Mouse (Mus musculus) gastrocnemius, postnatal 10 days (tissue): Measurements from ENCODE around the gene Ephx1. TPM values are rescaled to one million over a fixed set of nuclear protein-coding genes. Genes with fewer than 3 reads are reported as not detected.

ENCODE experiments used
- DNase-seq: peaks from one replicate; pipeline ENCODE4 v3.0.0; 2021; ENCODE audit warnings: mixed read lengths
- total RNA-seq, 2 experiments: library from RNA; stranded (reverse); gene quantifications; 2 replicates each; pipeline ENCODE4 v1.2.3; 2021

The Ephx1 gene
- total RNA-seq, 2 experiments from 2014 or later = 15.8 to 17.6 TPM

- peak; percentile 51 for DNase-seq
Observed at GRCm38 (mm10) chr1:180976110-180976679, 44.5 kb downstream of the Ephx1 start.

- DNase-seq = no peak
Observed at GRCm38 (mm10) chr1:180974126-180974746, 46.5 kb downstream of the Ephx1 start.

GRCm38 (mm10) chr1:180972941-180973340 is 47.8 kb downstream of the Ephx1 start:
- DNase-seq = no peak

GRCm38 (mm10) chr1:180967261-180967660 is 53.4 kb downstream of the Ephx1 start:
- DNase-seq = no peak

GRCm38 (mm10) chr1:180966542-180966941 is 54.2 kb downstream of the Ephx1 start:
- DNase-seq = no peak

GRCm38 (mm10) chr1:180965786-180966185 is 54.9 kb downstream of the Ephx1 start:
- DNase-seq = no peak

GRCm38 (mm10) chr1:180958797-180959196 is 61.9 kb downstream of the Ephx1 start:
- no peak for DNase-seq

GRCm38 (mm10) chr1:180957989-180958388 is 62.7 kb downstream of the Ephx1 start:
- no peak for DNase-seq

- no peak for DNase-seq
Observed at GRCm38 (mm10) chr1:180956973-180957381, 63.7 kb downstream of the Ephx1 start.

GRCm38 (mm10) chr1:180956401-180956800 is 64.3 kb downstream of the Ephx1 start:
- DNase-seq = no peak

- no peak for DNase-seq
Observed at GRCm38 (mm10) chr1:180952808-180953207, 67.9 kb downstream of the Ephx1 start.

- no peak for DNase-seq
Observed at GRCm38 (mm10) chr1:180952085-180952746, 68.5 kb downstream of the Ephx1 start.

- no peak for DNase-seq
Observed at GRCm38 (mm10) chr1:180946448-180946847, 74.3 kb downstream of the Ephx1 start.

GRCm38 (mm10) chr1:180945001-180945980 is 75.4 kb downstream of the Ephx1 start:
- peak; percentile 53 for DNase-seq

- DNase-seq = no peak
Observed at GRCm38 (mm10) chr1:180944553-180944952, 76.2 kb downstream of the Ephx1 start.

- no peak for DNase-seq
Observed at GRCm38 (mm10) chr1:180943896-180944295, 76.8 kb downstream of the Ephx1 start.

GRCm38 (mm10) chr1:180943032-180943644 is 77.6 kb downstream of the Ephx1 start:
- no peak for DNase-seq

- DNase-seq = peak; percentile 78
Observed at GRCm38 (mm10) chr1:180942166-180943031, 78.3 kb downstream of the Ephx1 start, which contains the start of gene Tmem63a. Tmem63a (plus strand) TSS chr1:180942344.

- no peak for DNase-seq
Observed at GRCm38 (mm10) chr1:180941726-180942125, 79.0 kb downstream of the Ephx1 start.

- DNase-seq = no peak
Observed at GRCm38 (mm10) chr1:180940776-180941460, 79.8 kb downstream of the Ephx1 start.
